Mouse (Mus musculus) liver, embryonic 15.5 days (tissue): ENCODE data around the gene Gm648. TPM values are rescaled to one million over a fixed set of nuclear protein-coding genes. Genes with fewer than 3 reads are reported as not detected.
A peak's percentile ranks its signal among the peaks of the same experiment; 100 is the strongest.

Experiments
- microRNA-seq: library from miRNA; unstranded; fragments of <30 nt; microRNA quantifications from one replicate; pipeline ENCODE4, GENCODE M21; 2016
- polyA plus RNA-seq: library from polyadenylated mRNA; unstranded; fragments of >200 nt; fragmentation: Nextera tagmentation; extraction: Ambion mirVana; gene quantifications from 2 replicates; pipeline ENCODE4 v1.2.1, GENCODE M21; 2015

Gm648 gene
- polyA plus RNA-seq, 1 experiment from 2014 or later = not detected

Small RNAs within 50 kb of the gene (microRNA-seq; reads per million reads assigned to microRNA genes)
- gene Mir5116 = 2.8 reads per million, percentile 3 among the genes with 10 or more reads in this experiment

Other genes starting within 250 kb of the Gm648 start
- 0.78 and 0.92 TPM in 2 replicates for gene Zfp449, start 203.2 kb downstream of the Gm648 start, polyA plus RNA-seq
- 0.33 and 0.50 TPM in 2 replicates for gene Smim10l2a, start 175.0 kb downstream of the Gm648 start, polyA plus RNA-seq
- 1.4 and 1.7 TPM in 2 replicates for gene Gm2174, start 101.6 kb downstream of the Gm648 start, polyA plus RNA-seq
- 39.8 and 43.7 TPM in 2 replicates for gene Ints6l, start 94.7 kb downstream of the Gm648 start, polyA plus RNA-seq
- gene Gm10477, start 24.9 kb downstream of the Gm648 start, polyA plus RNA-seq = not detected in 2 replicates
- gene Mmgt1, start 48.5 kb upstream of the Gm648 start, polyA plus RNA-seq = 7.9 and 8.1 TPM in 2 replicates
- 2.7 and 3.6 TPM in 2 replicates for gene Slc9a6, start 60.2 kb upstream of the Gm648 start, polyA plus RNA-seq
- 17.6 and 22.2 TPM in 2 replicates for gene Fhl1, start 182.2 kb upstream of the Gm648 start, polyA plus RNA-seq